Mouse (Mus musculus): Measurements from ENCODE around the gene Clasp1.

DNA sequence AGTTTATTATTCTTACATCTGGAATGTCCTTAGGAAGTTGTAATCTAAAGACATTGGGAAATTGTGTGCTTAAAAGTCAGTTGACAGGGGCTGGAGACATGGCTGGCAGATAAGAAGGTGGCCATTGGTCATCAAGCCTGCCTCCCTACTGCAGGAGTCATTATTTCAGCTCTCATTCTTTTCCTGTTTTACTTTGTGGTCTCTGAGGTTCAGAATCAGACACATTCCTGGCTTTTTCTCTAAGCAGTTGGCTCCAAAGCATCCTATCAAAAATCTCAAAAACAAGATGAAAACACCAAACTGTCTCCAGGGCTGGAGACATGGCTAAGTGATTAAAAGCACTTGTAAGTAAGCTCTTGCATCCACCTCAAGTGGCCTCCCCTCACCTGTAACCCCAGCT lies 49.5 kb downstream of the Clasp1 start:
- TF ChIP-seq CTCF (IDR thresholded peaks at IDR 0.05; ENCODE audit: extremely low read depth, insufficient read length, insufficient replicate concordance, low read depth, low read length) (no peak), POLR2A (IDR thresholded peaks at IDR 0.05; ENCODE audit: low read depth, low read length) (no peak)

Data from small intestine, adult 2 months (tissue).